Mouse (Mus musculus) megakaryocyte progenitor cell, adult 5-6 weeks (primary cell): ENCODE data around the gene Emc10. TPM values are rescaled to one million over a fixed set of nuclear protein-coding genes. Genes with fewer than 3 reads are reported as not detected.

Experiments
- ATAC-seq: replicated peaks from 2 replicates; pipeline ENCODE4 v1.8.0; 2016; ENCODE audit warnings: mild to moderate bottlenecking, moderate TSS enrichment, inconsistent platforms; ENCODE audit not compliant: poor library complexity
- total RNA-seq, 2 experiments: library from RNA; stranded (forward) in 1 of 2; stranded (reverse) in 1 of 2; fragments of 157-497, 149-512 nt in 1 of 2; fragments of 200-1000 nt in 1 of 2; gene quantifications; 2 replicates each; pipeline versions ENCODE4 v1.2.3 to v1.2.4; 2015 to 2017

Emc10 gene
- total RNA-seq (2015) = 60.6 and 62.7 TPM in 2 replicates
- 30.4 and 38.3 TPM in 2 replicates for total RNA-seq (2017)

- peak; percentile 95 for ATAC-seq
These were observed at the start of gene Emc10, which contains the start of gene Fam71e1 for GRCm38 (mm10) chr7:44495992-44496770. Emc10 (minus strand) TSS chr7:44496529. Fam71e1 (plus strand) TSS chr7:44496581.

GRCm38 (mm10) chr7:44543071-44543470 is 46.7 kb upstream of the Emc10 start:
- ATAC-seq = no peak

- no peak for ATAC-seq
These were observed 46.2 kb upstream of the Emc10 start for GRCm38 (mm10) chr7:44542555-44542954.

GRCm38 (mm10) chr7:44538756-44539624 is 42.7 kb upstream of the Emc10 start:
- ATAC-seq = no peak

GRCm38 (mm10) chr7:44537496-44537895 is 41.2 kb upstream of the Emc10 start:
- no peak for ATAC-seq

- no peak for ATAC-seq
These were observed 40.7 kb upstream of the Emc10 start for GRCm38 (mm10) chr7:44537009-44537408.

- ATAC-seq = no peak
These were observed 40.2 kb upstream of the Emc10 start for GRCm38 (mm10) chr7:44536590-44536968.

- ATAC-seq = no peak
These were observed 39.6 kb upstream of the Emc10 start for GRCm38 (mm10) chr7:44535657-44536589.

- ATAC-seq = no peak; the same call in 1 of the 2 replicates
These were observed 38.5 kb upstream of the Emc10 start for GRCm38 (mm10) chr7:44534656-44535441.

DNA sequence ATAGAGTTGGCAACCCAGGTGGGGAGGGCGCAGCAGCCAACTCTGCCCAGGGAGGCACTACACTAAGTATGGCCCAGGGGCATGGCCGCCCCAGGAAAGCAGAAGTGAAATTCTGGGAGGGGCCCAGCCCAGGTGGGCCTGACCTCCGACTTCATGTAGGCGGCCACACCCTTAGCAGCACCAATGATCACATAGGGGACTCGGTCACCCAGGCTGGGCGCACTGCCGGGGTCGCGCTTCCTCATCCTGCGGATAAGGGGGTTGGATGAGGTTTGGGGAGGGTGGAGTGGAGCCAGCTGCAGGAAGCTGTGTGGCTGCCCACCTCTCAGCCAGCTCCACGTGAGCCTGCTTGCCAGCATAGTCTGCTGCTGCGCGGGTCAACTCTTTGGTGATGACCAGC is 37.9 kb upstream of the Emc10 start:
- ATAC-seq = peak; percentile 63

DNA sequence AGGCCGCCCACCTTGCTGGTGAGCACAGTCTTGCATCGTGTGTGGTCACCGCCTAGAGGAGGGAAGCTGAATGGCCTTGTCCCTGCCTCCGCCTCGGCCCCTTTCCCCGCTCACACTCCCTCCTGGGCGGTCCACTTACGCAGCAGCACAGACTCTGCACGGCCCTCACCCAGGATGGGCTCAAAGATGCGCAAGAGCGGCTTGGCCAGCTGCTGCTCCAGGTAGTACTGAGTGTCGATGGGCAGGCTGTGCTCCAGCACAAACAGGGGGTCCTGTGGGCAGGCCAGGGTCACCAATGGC is 37.4 kb upstream of the Emc10 start:
- no peak for ATAC-seq

- ATAC-seq = no peak
These were observed 36.8 kb upstream of the Emc10 start for GRCm38 (mm10) chr7:44532918-44533745.

GRCm38 (mm10) chr7:44531946-44532732 is 35.8 kb upstream of the Emc10 start, which contains the start of gene Spib:
Spib (minus strand) TSS chr7:44532071.
- ATAC-seq = no peak

- no peak for ATAC-seq
These were observed 34.9 kb upstream of the Emc10 start for GRCm38 (mm10) chr7:44531207-44531606.

DNA sequence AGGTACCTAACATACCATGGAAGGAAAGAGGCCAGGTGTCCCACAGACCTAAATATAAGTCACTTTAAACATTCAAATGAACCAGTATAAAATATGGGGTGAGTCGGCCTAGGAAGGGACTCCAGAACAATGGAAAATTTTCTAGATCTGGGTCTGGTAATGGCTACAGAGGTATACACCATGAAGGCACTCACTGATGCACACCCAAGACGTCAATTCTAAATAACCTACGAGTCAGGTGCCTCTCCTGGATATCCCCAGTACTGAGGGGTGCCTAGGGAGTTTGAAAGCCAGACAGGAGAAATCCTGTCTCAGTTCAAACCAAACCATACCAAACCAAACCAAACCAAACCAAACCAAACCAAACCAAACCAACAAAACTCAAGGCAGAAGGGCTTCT is 34.2 kb upstream of the Emc10 start:
- no peak for ATAC-seq

GRCm38 (mm10) chr7:44529518-44529917 is 33.2 kb upstream of the Emc10 start:
- ATAC-seq = no peak

DNA sequence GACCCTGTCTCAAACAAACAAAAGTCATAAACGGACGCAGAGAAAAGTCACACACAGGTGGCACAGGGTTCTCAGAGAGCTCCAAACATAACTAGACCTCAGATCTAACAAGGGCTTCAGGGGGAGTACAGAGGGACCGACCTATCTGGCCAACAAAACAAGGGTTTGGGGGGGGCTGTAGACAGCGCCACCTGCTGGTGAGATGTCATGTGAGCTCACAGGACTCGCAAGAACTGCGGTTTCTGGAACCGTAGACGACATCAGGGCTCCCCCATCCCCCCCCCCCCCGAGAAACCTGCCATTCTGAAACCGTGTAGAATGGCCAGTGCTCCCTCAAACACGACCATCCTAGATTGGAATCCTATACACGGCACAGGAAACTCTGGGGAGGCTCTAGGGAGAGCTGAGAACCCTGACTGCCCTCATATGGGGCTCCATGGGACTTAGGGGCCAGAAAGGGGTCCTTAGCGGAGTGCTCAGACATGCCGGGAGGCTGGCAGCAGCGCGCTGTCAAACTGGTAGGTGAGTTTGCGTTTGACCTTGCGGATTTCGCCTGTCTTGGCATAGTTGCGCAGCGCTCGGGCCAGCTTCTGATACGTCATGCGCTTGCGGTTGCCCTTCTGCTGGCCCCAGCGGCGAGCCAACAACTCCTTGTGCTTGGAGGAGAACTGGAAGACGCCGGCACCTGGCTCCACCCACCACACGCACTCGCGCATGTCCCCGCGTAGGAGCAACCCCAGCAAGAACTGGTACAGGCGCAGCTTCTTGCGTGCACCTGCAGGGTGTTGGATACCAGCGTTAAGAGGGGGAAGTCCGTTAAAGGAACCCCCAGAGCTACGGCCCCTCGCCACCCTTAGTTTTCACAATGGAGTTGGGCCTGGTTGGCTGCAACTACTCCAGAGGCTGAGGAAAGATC is 31.4 kb upstream of the Emc10 start:
- peak; percentile 88 for ATAC-seq
